Mouse (Mus musculus) C2C12 (cell line): ENCODE measurements at regions not wholly inside any gene's neighbourhood (a gene's known extent, or its start where the extent isn't known, plus 50 kb on each side); places are given as distances from the start of the nearest gene placed in this dataset.

Experiments used
- CEBPB ChIP-seq: IDR thresholded peaks from one replicate; pipeline ENCODE4 v1.6.1; 2011; ENCODE audit warnings: low read depth, mild to moderate bottlenecking, control low read depth, moderate library complexity
- CTCF ChIP-seq: IDR thresholded peaks from one replicate; pipeline ENCODE4 v1.5.1; 2011; ENCODE audit not compliant: control insufficient read depth, insufficient read depth, insufficient read length

DNA sequence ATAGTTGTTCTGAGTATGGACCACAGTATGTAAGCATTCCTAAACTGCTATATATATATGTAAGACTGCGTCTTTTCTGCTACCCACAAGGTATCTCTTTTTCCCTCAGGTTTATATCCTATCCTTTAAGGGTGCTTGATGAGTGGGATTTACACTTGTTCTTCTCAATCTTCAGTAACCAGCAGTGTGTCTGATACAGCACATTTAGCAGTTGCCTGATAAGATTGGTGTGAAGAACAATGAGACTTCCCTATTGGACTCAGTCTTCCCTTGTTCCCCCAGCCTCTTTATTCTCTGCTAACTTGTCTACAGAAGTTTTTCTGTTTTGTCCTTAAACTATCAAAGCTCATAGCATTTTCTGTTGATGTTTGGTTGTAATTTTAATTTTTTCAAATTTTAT, 86.1 kb upstream of the St8sia4 start:
- TF ChIP-seq CTCF (no peak), CEBPB (no peak)
